Mouse (Mus musculus) heart, adult 8-10 months (tissue): ENCODE results near the gene Slc13a1. TPM values are rescaled to one million over a fixed set of nuclear protein-coding genes. Genes with fewer than 3 reads are reported as not detected.

Experiments
- DNase-seq: peaks from one replicate; pipeline ENCODE4 v3.0.0; 2022; ENCODE audit warnings: low spot score
- microRNA-seq: library from miRNA; unstranded; fragments of <30 nt; microRNA quantifications from one replicate; pipeline ENCODE4 v1.2.0, GENCODE M21; 2022
- total RNA-seq, 4 experiments: library from RNA; stranded (reverse); gene quantifications; 2 replicates each; pipeline ENCODE4 v1.2.4; 2022

Gene Slc13a1
- total RNA-seq, 4 experiments from 2014 or later, result not detected

- DNase-seq, result no peak
Measured at GRCm38 (mm10) chr6:24076089-24076488, 91.8 kb downstream of the Slc13a1 start.

GRCm38 (mm10) chr6:24072804-24073203 lies 95.1 kb downstream of the Slc13a1 start:
- DNase-seq, result no peak

GRCm38 (mm10) chr6:24059754-24060153 lies 108.1 kb downstream of the Slc13a1 start:
- no peak for DNase-seq

- DNase-seq, result no peak
Measured at GRCm38 (mm10) chr6:24055086-24055485, 112.8 kb downstream of the Slc13a1 start.

- DNase-seq, result no peak
Measured at GRCm38 (mm10) chr6:24054086-24054710, 113.7 kb downstream of the Slc13a1 start.

- peak; percentile 3 for DNase-seq
Measured at GRCm38 (mm10) chr6:24047014-24047770, 120.7 kb downstream of the Slc13a1 start.

GRCm38 (mm10) chr6:24043496-24043895 lies 124.4 kb downstream of the Slc13a1 start:
- no peak for DNase-seq

Small RNAs within 50 kb of the gene (microRNA-seq; reads per million reads assigned to microRNA genes)
- gene Gm26386, result not detected

Other genes with a start within 250 kb of the Slc13a1 start
- not detected for gene Tas2r118, start 198.0 kb downstream of the Slc13a1 start, total RNA-seq